Mouse (Mus musculus) heart, embryonic 16.5 days (tissue): ENCODE data around the gene Hectd1. TPM values are rescaled to one million over a fixed set of nuclear protein-coding genes. Genes with fewer than 3 reads are reported as not detected.

Experiments used
- ATAC-seq: fragments of 200-750 bp; cut with Nextera tagmentation; replicated peaks from 2 replicates; pipeline ENCODE4 v1.8.0; 2017; ENCODE audit warnings: moderate number of reproducible peaks; ENCODE audit not compliant: insufficient read depth, low FRiP score; ENCODE audit errors: extremely low read depth
- H3K27ac ChIP-seq: fragments of 300-500 bp; sonication (generic); 2 replicates; pipeline ENCODE4 v1.5.1; 2014; ENCODE audit warnings: mild to moderate bottlenecking, low read length, control low read depth, moderate library complexity
- H3K27me3 ChIP-seq: fragments of 300-500 bp; sonication (generic); 2 replicates; pipeline ENCODE4 v1.6.1; 2014; ENCODE audit warnings: low read length, mixed read lengths; ENCODE audit not compliant: control insufficient read depth, insufficient read depth
- H3K36me3 ChIP-seq: fragments of 300-500 bp; sonication (generic); 2 replicates; pipeline ENCODE4 v1.6.1; 2014; ENCODE audit not compliant: control insufficient read depth, insufficient read depth
- H3K4me1 ChIP-seq: fragments of 300-500 bp; sonication (generic); 2 replicates; pipeline ENCODE4 v1.6.1; 2014; ENCODE audit warnings: low read length, mixed read lengths; ENCODE audit not compliant: control insufficient read depth, insufficient read depth
- H3K4me2 ChIP-seq: fragments of 300-500 bp; sonication (generic); 2 replicates; pipeline ENCODE4 v1.6.1; 2014; ENCODE audit warnings: low read depth, mild to moderate bottlenecking, control low read depth, low read length
- H3K4me3 ChIP-seq: fragments of 300-500 bp; sonication (generic); 2 replicates; pipeline ENCODE4 v1.5.1; 2014; ENCODE audit warnings: mild to moderate bottlenecking, control low read depth, low read length
- H3K9ac ChIP-seq: fragments of 300-500 bp; sonication (generic); 2 replicates; pipeline ENCODE4 v1.6.1; 2014; ENCODE audit warnings: low read length, control low read depth
- H3K9me3 ChIP-seq: fragments of 300-500 bp; sonication (generic); replicated peaks from 2 replicates; pipeline ENCODE4 v1.6.1; 2016; ENCODE audit warnings: low read length; ENCODE audit not compliant: control insufficient read depth
- WGBS: fragments of 180-500 bp; shearing (Covaris S2); extraction: QIAGEN DNeasy Blood & Tissue Kit; methylation state at CpG from one replicate; pipeline ENCODE4 v1.1.7; 2014; 5-methylcytosine and 5-hydroxymethylcytosine counted together
- polyA plus RNA-seq: library from polyadenylated mRNA; unstranded; fragments of >200 nt; fragmentation: Nextera tagmentation; extraction: Ambion mirVana; gene quantifications from 2 replicates; pipeline ENCODE4 v1.2.1, GENCODE M21; 2015

Hectd1 gene
- polyA plus RNA-seq, 1 experiment from 2014 or later, result 34.7 TPM

GRCm38 (mm10) chr12:51755938-51756598 is 73.3 kb downstream of the Hectd1 start:
- Histone ChIP-seq H3K4me1 (no peaks in the 10 kb centered on the region), H3K36me3 (peaks cover 70% of the 10 kb centered on the region), H3K9me3 (no peaks in the 10 kb centered on the region), H3K27me3 (no peaks in the 10 kb centered on the region), H3K9ac (no peak overlapping the region), H3K4me2 (no peak overlapping the region), H3K27ac (no peak overlapping the region), H3K4me3 (no peak overlapping the region)
- WGBS, result 95% methylated on average over 12 of the region's 12 CpGs
- ATAC-seq, result no peak

GRCm38 (mm10) chr12:51747348-51747747 is 82.0 kb downstream of the Hectd1 start:
- H3K4me2 ChIP-seq, result no peak overlapping the region
- no peak overlapping the region for H3K27ac ChIP-seq
- H3K9ac ChIP-seq, result no peak overlapping the region
- H3K36me3 ChIP-seq, result peaks cover 72% of the 10 kb centered on the region
- no peak for ATAC-seq
- H3K9me3 ChIP-seq, result peaks cover 5% of the 10 kb centered on the region; the same call in 1 of the 2 replicates
- 74% methylated on average over 2 of the region's 2 CpGs for WGBS
- no peaks in the 10 kb centered on the region for H3K4me1 ChIP-seq
- no peaks in the 10 kb centered on the region for H3K27me3 ChIP-seq
- H3K4me3 ChIP-seq, result no peak overlapping the region

DNA sequence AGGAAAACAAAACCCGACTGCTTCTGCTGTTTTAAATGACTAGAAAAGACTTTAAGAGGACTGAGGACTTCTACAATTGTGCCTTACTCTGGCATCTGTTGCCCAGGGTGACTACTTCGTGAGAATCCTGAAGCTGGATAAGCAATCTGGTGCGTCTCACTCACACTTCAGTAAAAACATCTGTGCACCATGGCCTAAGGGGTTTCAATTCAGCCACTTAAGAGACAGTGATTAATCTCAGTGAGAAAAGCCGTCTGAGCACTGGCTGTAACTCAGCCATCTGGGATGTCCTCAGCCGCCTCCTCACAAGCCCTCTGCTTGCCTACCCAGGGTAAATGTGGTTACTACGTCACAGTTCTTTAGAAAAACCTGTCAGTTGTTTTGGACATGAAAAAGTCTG is 84.4 kb downstream of the Hectd1 start:
- no peak overlapping the region for H3K27ac ChIP-seq
- no peak overlapping the region for H3K4me2 ChIP-seq
- ATAC-seq, result no peak
- no peaks in the 10 kb centered on the region for H3K27me3 ChIP-seq
- 61% methylated on average over 6 of the region's 6 CpGs for WGBS
- peaks cover 5% of the 10 kb centered on the region; the same call in 1 of the 2 replicates for H3K9me3 ChIP-seq
- peaks cover 58% of the 10 kb centered on the region for H3K36me3 ChIP-seq
- H3K4me1 ChIP-seq, result no peaks in the 10 kb centered on the region
- H3K9ac ChIP-seq, result no peak overlapping the region
- no peak overlapping the region for H3K4me3 ChIP-seq

GRCm38 (mm10) chr12:51741690-51742089 is 87.6 kb downstream of the Hectd1 start:
- H3K36me3 ChIP-seq, result peaks cover 37% of the 10 kb centered on the region
- no peak for ATAC-seq
- 85% methylated on average over 6 of the region's 6 CpGs for WGBS

GRCm38 (mm10) chr12:51736807-51737206 is 92.5 kb downstream of the Hectd1 start:
- no peak overlapping the region for H3K4me2 ChIP-seq
- H3K36me3 ChIP-seq, result peaks cover 3% of the 10 kb centered on the region
- no peaks in the 10 kb centered on the region for H3K9me3 ChIP-seq
- peaks cover 18% of the 10 kb centered on the region for H3K4me1 ChIP-seq
- 68% methylated on average over 1 of the region's 1 CpGs for WGBS
- no peak overlapping the region for H3K9ac ChIP-seq
- no peak overlapping the region for H3K27ac ChIP-seq
- no peak for ATAC-seq
- no peak overlapping the region for H3K4me3 ChIP-seq
- H3K27me3 ChIP-seq, result no peaks in the 10 kb centered on the region

More at GRCm38 (mm10) chr12:51741690-51742089, 87.6 kb downstream of the Hectd1 start:
- Histone ChIP-seq H3K9ac (no peak overlapping the region), H3K4me1 (peaks cover 3% of the 10 kb centered on the region; the same call in 1 of the 2 replicates), H3K27ac (no peak overlapping the region), H3K9me3 (peaks cover 5% of the 10 kb centered on the region; the same call in 1 of the 2 replicates), H3K27me3 (no peaks in the 10 kb centered on the region), H3K4me2 (no peak overlapping the region), H3K4me3 (no peak overlapping the region)

GRCm38 (mm10) chr12:51736381-51736780 is 93.0 kb downstream of the Hectd1 start:
- Histone ChIP-seq H3K9ac (0 out of 2 replicates have a peak overlapping the region, but pooled peaks have one; percentile 6), H3K4me2 (no peak overlapping the region), H3K27ac (peak overlapping the region; percentile 75), H3K4me1 (peaks cover 18% of the 10 kb centered on the region), H3K4me3 (no peak overlapping the region), H3K36me3 (no peaks in the 10 kb centered on the region), H3K9me3 (no peaks in the 10 kb centered on the region), H3K27me3 (no peaks in the 10 kb centered on the region)
- ATAC-seq, result no peak
- 29% methylated on average over 3 of the region's 3 CpGs for WGBS

DNA sequence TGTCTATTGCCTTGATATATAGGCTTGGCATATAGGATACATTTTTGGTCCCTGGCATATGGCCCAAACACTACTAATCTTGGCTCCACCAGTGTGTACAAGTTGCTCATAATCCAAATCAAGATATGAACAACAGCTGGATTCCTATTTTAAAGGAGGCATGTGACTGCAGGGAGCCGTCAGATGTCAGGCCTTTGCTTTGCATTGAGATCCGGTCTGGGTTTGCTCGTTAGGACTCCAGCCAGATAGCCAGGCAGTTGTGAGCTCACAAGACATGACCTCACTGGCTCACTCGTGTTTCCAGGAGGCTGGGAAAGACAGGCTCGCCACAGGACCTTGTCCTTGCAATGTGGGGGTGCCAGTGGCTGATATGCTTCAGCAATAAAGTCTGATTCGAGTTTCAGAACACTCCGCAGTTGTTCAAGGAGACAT is 93.5 kb downstream of the Hectd1 start:
- Histone ChIP-seq H3K4me2 (no peak overlapping the region), H3K4me1 (peaks cover 18% of the 10 kb centered on the region), H3K27me3 (no peaks in the 10 kb centered on the region), H3K4me3 (no peak overlapping the region), H3K9me3 (no peaks in the 10 kb centered on the region), H3K9ac (no peak overlapping the region), H3K36me3 (no peaks in the 10 kb centered on the region), H3K27ac (peak overlapping the region; percentile 75)
- WGBS, result 31% methylated on average over 7 of the region's 7 CpGs
- peak; percentile 47 for ATAC-seq

DNA sequence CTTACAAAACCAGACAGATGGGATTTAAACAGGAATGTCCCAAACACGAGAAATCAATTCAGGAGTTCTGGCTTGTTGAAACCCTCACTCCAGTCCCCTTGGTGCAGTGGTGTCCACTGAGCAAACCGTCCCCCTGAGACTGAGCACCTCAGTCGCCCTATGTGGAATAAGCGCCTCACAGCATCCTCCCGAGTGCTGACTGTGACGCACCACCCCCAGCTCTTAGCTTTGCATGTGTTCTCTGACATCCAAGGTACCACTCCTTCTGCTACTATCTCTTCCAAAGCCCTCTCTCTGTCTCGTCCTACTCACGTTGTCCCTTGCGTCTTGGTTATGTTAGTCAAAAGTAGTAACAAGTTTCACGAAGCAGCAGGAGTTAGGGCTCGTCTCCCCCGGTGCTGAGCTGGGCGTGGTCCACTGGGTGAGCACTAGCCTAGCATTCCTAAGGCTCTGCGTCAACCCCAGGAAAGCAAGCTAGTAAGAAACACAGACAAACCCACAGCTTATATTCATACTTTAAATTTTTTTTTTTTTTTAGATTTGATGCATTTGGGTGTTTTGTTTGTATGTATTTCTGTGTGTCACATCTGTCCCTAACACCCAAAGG is 94.6 kb downstream of the Hectd1 start:
- Histone ChIP-seq H3K4me1 (peaks cover 20% of the 10 kb centered on the region), H3K9ac (no peak overlapping the region), H3K36me3 (no peaks in the 10 kb centered on the region), H3K9me3 (no peaks in the 10 kb centered on the region), H3K27me3 (no peaks in the 10 kb centered on the region), H3K27ac (no peak overlapping the region; the same call in 1 of the 2 replicates), H3K4me3 (no peak overlapping the region), H3K4me2 (peak overlapping the region; percentile 30; the same call in 1 of the 2 replicates)
- 55% methylated on average over 14 of the region's 14 CpGs for WGBS
- no peak for ATAC-seq

GRCm38 (mm10) chr12:51729827-51730226 is 99.5 kb downstream of the Hectd1 start:
- WGBS, result 92% methylated on average over 9 of the region's 9 CpGs
- H3K4me3 ChIP-seq, result no peak overlapping the region
- H3K4me2 ChIP-seq, result no peak overlapping the region
- no peak overlapping the region for H3K9ac ChIP-seq
- peaks cover 2% of the 10 kb centered on the region; the same call in 1 of the 2 replicates for H3K36me3 ChIP-seq
- H3K4me1 ChIP-seq, result peaks cover 17% of the 10 kb centered on the region
- H3K27me3 ChIP-seq, result no peaks in the 10 kb centered on the region
- no peaks in the 10 kb centered on the region for H3K9me3 ChIP-seq
- no peak for ATAC-seq
- peak overlapping the region; percentile 94 for H3K27ac ChIP-seq
